Mouse (Mus musculus) forebrain, embryonic 16.5 days (tissue): Measurements from ENCODE around the gene Doc2a. TPM values are rescaled to one million over a fixed set of nuclear protein-coding genes. Genes with fewer than 3 reads are reported as not detected.
"Not testable (repeated sequence)": the region's sequence is repeated elsewhere in the genome, so short reads cannot be mapped to it uniquely, and the experiment has no call there.

Experiments
- ATAC-seq: fragments of 200-750 bp; cut with Nextera tagmentation; 2 replicates; pipeline ENCODE4 v1.8.0; 2017; ENCODE audit warnings: mild to moderate bottlenecking, moderate library complexity
- H3K27ac ChIP-seq: fragments of 300-500 bp; sonication (generic); 2 replicates; pipeline ENCODE4 v1.5.1; 2014; ENCODE audit warnings: low read length, control low read depth
- H3K27me3 ChIP-seq: fragments of 300-500 bp; sonication (generic); replicated peaks from 2 replicates; pipeline ENCODE4 v1.6.1; 2014; ENCODE audit warnings: low read length; ENCODE audit not compliant: control insufficient read depth, insufficient read depth
- H3K36me3 ChIP-seq: fragments of 300-500 bp; sonication (generic); 2 replicates; pipeline ENCODE4 v1.6.1; 2014; ENCODE audit not compliant: control insufficient read depth, insufficient read depth
- H3K4me1 ChIP-seq: fragments of 300-500 bp; sonication (generic); replicated peaks from 2 replicates; pipeline ENCODE4 v1.6.1; 2014; ENCODE audit warnings: low read length; ENCODE audit not compliant: control insufficient read depth, insufficient read depth
- H3K4me2 ChIP-seq: fragments of 300-500 bp; sonication (generic); 2 replicates; pipeline ENCODE4 v1.6.1; 2014; ENCODE audit warnings: mild to moderate bottlenecking, low read length, control low read depth
- H3K4me3 ChIP-seq: fragments of 300-500 bp; sonication (generic); replicated peaks from 2 replicates; pipeline ENCODE4 v1.5.1; 2014; ENCODE audit warnings: mild to moderate bottlenecking, low read length, control low read depth
- H3K9ac ChIP-seq: fragments of 300-500 bp; sonication (generic); replicated peaks from 2 replicates; pipeline ENCODE4 v1.6.1; 2014; ENCODE audit warnings: low read depth, low read length, control low read depth
- H3K9me3 ChIP-seq: fragments of 300-500 bp; sonication (generic); 2 replicates; pipeline ENCODE4 v1.6.1; 2016; ENCODE audit warnings: low read length; ENCODE audit not compliant: control insufficient read depth
- WGBS: fragments of 180-500 bp; shearing (Covaris S2); extraction: QIAGEN DNeasy Blood & Tissue Kit; methylation state at CpG from one replicate; pipeline ENCODE4 v1.1.7; 2014; 5-methylcytosine and 5-hydroxymethylcytosine counted together
- polyA plus RNA-seq: library from polyadenylated mRNA; unstranded; fragments of >200 nt; fragmentation: Nextera tagmentation; extraction: Ambion mirVana; gene quantifications from 2 replicates; pipeline ENCODE4 v1.2.1, GENCODE M21; 2015

Doc2a gene
- polyA plus RNA-seq, 1 experiment from 2014 or later: 14.3 TPM

DNA sequence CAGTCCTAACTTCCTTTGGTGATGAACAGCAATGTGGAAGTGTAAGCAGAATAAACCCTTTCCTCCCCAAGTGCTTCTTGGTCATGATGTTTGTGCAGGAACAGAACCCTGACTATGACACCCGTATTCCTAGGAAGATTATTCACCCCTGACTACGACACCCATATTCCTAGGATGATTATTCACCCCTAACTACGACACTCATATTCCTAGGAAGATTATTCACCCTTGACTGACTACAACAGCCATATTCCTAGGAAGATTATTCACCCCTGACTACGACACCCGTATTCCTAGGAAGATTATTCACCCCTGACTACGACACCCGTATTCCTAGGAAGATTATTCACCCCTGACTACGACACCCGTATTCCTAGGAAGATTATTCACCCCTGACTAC lies 52.6 kb downstream of the Doc2a start:
- not testable (repeated sequence) for H3K9me3 ChIP-seq, H3K27me3 ChIP-seq, H3K36me3 ChIP-seq, H3K27ac ChIP-seq, H3K4me2 ChIP-seq, H3K9ac ChIP-seq, H3K4me3 ChIP-seq, ATAC-seq
- peaks cover 11% of the 10 kb centered on the region for H3K4me1 ChIP-seq
- 94% methylated on average over 7 of the region's 9 CpGs for WGBS

Other genes with a start within 250 kb of the Doc2a start
- gene Nupr1, start 216.6 kb upstream of the Doc2a start, polyA plus RNA-seq: 5.2 and 5.7 TPM in 2 replicates
- 55.8 and 57.5 TPM in 2 replicates for gene Sgf29, start 198.1 kb upstream of the Doc2a start, polyA plus RNA-seq
- 4.3 and 5.9 TPM in 2 replicates for gene Sult1a1, start 171.0 kb upstream of the Doc2a start, polyA plus RNA-seq
- gene Bola2, start 152.0 kb upstream of the Doc2a start, polyA plus RNA-seq: 124 and 132 TPM in 2 replicates
- gene Slx1b, start 151.6 kb upstream of the Doc2a start, polyA plus RNA-seq: 14.4 and 20.3 TPM in 2 replicates
- 109 and 119 TPM in 2 replicates for gene Coro1a, start 139.6 kb upstream of the Doc2a start, polyA plus RNA-seq
- 98.2 and 100.0 TPM in 2 replicates for gene Mapk3, start 87.8 kb upstream of the Doc2a start, polyA plus RNA-seq
- gene Gdpd3, start 81.1 kb upstream of the Doc2a start, polyA plus RNA-seq: 1.3 and 2.6 TPM in 2 replicates
- 199 and 202 TPM in 2 replicates for gene Ypel3, start 70.5 kb upstream of the Doc2a start, polyA plus RNA-seq
- gene Tbx6, start 65.9 kb upstream of the Doc2a start, polyA plus RNA-seq: 0.73 and 0.86 TPM in 2 replicates
- gene Ppp4c, start 54.9 kb upstream of the Doc2a start, polyA plus RNA-seq: 196 and 202 TPM in 2 replicates
- gene Fam57b, start 49.7 kb upstream of the Doc2a start, polyA plus RNA-seq: 32.8 and 40.4 TPM in 2 replicates
- not detected in 2 replicates for gene 4930451I11Rik, start 15.8 kb upstream of the Doc2a start, polyA plus RNA-seq
- gene Hirip3, start 14.6 kb downstream of the Doc2a start, polyA plus RNA-seq: 25.6 and 28.1 TPM in 2 replicates
- gene Ino80e, start 15.0 kb downstream of the Doc2a start, polyA plus RNA-seq: 95.1 and 97.9 TPM in 2 replicates
- 55.3 and 65.6 TPM in 2 replicates for gene Taok2, start 37.3 kb downstream of the Doc2a start, polyA plus RNA-seq
- 33.3 and 37.3 TPM in 2 replicates for gene Tmem219, start 75.5 kb downstream of the Doc2a start, polyA plus RNA-seq
- gene Kctd13, start 81.5 kb downstream of the Doc2a start, polyA plus RNA-seq: 131 and 132 TPM in 2 replicates
- 4.8 and 8.5 TPM in 2 replicates for gene Asphd1, start 102.2 kb downstream of the Doc2a start, polyA plus RNA-seq
- 26.1 and 30.6 TPM in 2 replicates for gene Sez6l2, start 103.1 kb downstream of the Doc2a start, polyA plus RNA-seq
- gene Cdipt, start 128.5 kb downstream of the Doc2a start, polyA plus RNA-seq: 115 and 122 TPM in 2 replicates
- gene Cdiptos, start 128.7 kb downstream of the Doc2a start, polyA plus RNA-seq: 0.45 and 1.2 TPM in 2 replicates
- 3.0 and 3.7 TPM in 2 replicates for gene Mvp, start 167.2 kb downstream of the Doc2a start, polyA plus RNA-seq
- gene Pagr1b, start 169.1 kb downstream of the Doc2a start, polyA plus RNA-seq: not detected in 2 replicates
- gene Pagr1a, start 169.9 kb downstream of the Doc2a start, polyA plus RNA-seq: 22.9 and 39.8 TPM in 2 replicates
- 54.8 and 74.1 TPM in 2 replicates for gene Gm42742, start 173.7 kb downstream of the Doc2a start, polyA plus RNA-seq
- 21.1 and 29.9 TPM in 2 replicates for gene Prrt2, start 173.8 kb downstream of the Doc2a start, polyA plus RNA-seq
- 57.9 and 58.8 TPM in 2 replicates for gene Maz, start 179.6 kb downstream of the Doc2a start, polyA plus RNA-seq
- gene Kif22, start 195.1 kb downstream of the Doc2a start, polyA plus RNA-seq: 52.9 and 61.2 TPM in 2 replicates
- not detected in 2 replicates for gene Zg16, start 239.9 kb downstream of the Doc2a start, polyA plus RNA-seq
- 1.5 and 1.9 TPM in 2 replicates for gene AI467606, start 243.9 kb downstream of the Doc2a start, polyA plus RNA-seq